Comparison of ENCODE assay signal across 18 mouse cellular contexts in the genomic region with DNA sequence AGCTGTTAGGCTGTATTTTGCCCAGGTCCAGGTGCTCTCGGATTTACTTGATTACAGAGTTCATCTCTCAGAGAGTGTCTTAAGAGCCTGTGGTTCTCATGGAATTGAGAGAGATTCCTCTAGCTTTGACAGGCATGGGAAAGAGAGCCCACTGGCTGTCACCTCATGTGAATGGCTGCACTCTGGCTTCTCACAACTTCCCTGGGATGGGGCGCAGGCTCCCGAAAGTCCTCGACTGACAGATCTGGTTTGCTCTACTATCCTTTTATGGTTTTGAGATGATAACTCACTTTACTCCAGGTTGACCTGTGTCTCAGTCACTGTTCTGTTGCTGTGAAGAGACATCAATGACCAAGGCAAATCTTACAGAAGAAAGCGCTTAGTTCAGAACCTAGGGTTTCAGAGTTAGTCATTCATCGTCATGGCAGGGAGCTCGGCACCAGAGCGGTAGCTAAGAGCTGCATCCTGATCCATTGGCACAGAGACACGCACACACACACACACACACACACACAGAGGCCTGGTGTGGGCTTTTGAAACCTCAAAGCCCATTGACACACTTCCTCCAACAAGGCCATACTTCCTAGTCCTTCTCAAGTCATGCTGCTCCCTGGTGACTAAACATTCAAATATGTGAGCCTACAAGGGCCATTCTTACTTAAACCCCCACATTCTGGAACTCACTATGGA. TPM values are rescaled to one million over a fixed set of nuclear protein-coding genes. Genes with fewer than 3 reads are reported as not detected.
DNase-seq lines count a peak whose midpoint lies in the region; TF ChIP-seq lines count a peak whose summit lies in the region.
"Had no signal": no experiment of that assay in that cellular context is flagged by ENCODE, and none has a peak within 500 bp of the region (broad histone marks: within the 10 kb centered on the region; RNA-seq: fewer than 3 reads in every experiment).

No protein-coding gene starts in this region.

- peak; percentile 15 for DNase-seq in layer of hippocampus, adult 9-11 months
- DNase-seq in layer of hippocampus, adult 11-12 months (ENCODE audit: low spot score) = no peak
- peak; percentile 2 for DNase-seq in urinary bladder, postnatal 14 days (ENCODE audit: low spot score)
- no peak for DNase-seq in urinary bladder, postnatal 10 days (ENCODE audit: low spot score)
- peak; percentile 27 for DNase-seq in testis, postnatal 10 days (ENCODE audit: low spot score)
- no peak for DNase-seq in kidney, adult 8-10 months
- DNase-seq: adrenal gland, postnatal 25 days; cerebellum, postnatal 14 days; heart, adult 18-20 months; right cerebral cortex, adult 18-20 months had no signal

- peaks cover 4% of the 10 kb centered on the region; the same call in 1 of the 2 replicates for H3K4me1 ChIP-seq in bone marrow, adult 2 months (ENCODE audit: control insufficient read depth, insufficient read depth, low read length)

- WGBS in bone marrow, adult 2 months = 57% methylated on average over 9 of the region's 9 CpGs

- H3K4me3 ChIP-seq in bone marrow, adult 2 months (replicated peaks; ENCODE audit: control insufficient read depth, low read depth, low read length) = peak overlapping the region; percentile 4
- H3K4me3 ChIP-seq: embryonic facial prominence, embryonic 10.5 days; forebrain, embryonic 15.5 days; heart, embryonic 15.5 days; limb, embryonic 10.5 days; liver, embryonic 12.5 days; lung, embryonic 15.5 days had no signal

- no peak for TF ChIP-seq POLR2A in bone marrow, adult 2 months (IDR thresholded peaks at IDR 0.05; ENCODE audit: borderline replicate concordance, control insufficient read depth, low read depth, low read length)

- no peak overlapping the region for H3K27ac ChIP-seq in bone marrow, adult 2 months (ENCODE audit: control insufficient read depth, insufficient read depth, low read depth, low read length, poor library complexity)
- H3K27ac ChIP-seq: embryonic facial prominence, embryonic 10.5 days; forebrain, embryonic 15.5 days; heart, embryonic 15.5 days; hindbrain, embryonic 14.5 days; limb, embryonic 10.5 days; liver, embryonic 12.5 days; lung, embryonic 15.5 days had no signal

- TF ChIP-seq CTCF in bone marrow, adult 2 months (IDR thresholded peaks at IDR 0.05; ENCODE audit: control insufficient read depth, insufficient read depth, low read length) = no peak

RNA-seq across cellular contexts. Expression of a gene that starts 28.6 kb away (rescaled TPM):
- polyA plus RNA-seq in bone marrow, adult 2 months (2011; ENCODE audit: insufficient read depth, insufficient read length, low replicate concordance, missing spikeins) = 7.8 and 13.3 TPM in 2 replicates

Comparison
In these comparisons a context has a peak if more than half of its experiments do, and no peak if none do; other contexts are left out.
1. DNase-seq: peak in layer of hippocampus, adult 9-11 months (single experiment), urinary bladder, postnatal 14 days (single experiment) and testis, postnatal 10 days (single experiment); none in layer of hippocampus, adult 11-12 months (single experiment), urinary bladder, postnatal 10 days (single experiment) and kidney, adult 8-10 months (0 of 2).